Mouse (Mus musculus) thymus, postnatal 14 days (tissue): ENCODE results near the gene 3425401B19Rik.

Experiments used
- DNase-seq: peaks from one replicate; pipeline ENCODE4 v3.0.0; 2021

The 3425401B19Rik gene

DNA sequence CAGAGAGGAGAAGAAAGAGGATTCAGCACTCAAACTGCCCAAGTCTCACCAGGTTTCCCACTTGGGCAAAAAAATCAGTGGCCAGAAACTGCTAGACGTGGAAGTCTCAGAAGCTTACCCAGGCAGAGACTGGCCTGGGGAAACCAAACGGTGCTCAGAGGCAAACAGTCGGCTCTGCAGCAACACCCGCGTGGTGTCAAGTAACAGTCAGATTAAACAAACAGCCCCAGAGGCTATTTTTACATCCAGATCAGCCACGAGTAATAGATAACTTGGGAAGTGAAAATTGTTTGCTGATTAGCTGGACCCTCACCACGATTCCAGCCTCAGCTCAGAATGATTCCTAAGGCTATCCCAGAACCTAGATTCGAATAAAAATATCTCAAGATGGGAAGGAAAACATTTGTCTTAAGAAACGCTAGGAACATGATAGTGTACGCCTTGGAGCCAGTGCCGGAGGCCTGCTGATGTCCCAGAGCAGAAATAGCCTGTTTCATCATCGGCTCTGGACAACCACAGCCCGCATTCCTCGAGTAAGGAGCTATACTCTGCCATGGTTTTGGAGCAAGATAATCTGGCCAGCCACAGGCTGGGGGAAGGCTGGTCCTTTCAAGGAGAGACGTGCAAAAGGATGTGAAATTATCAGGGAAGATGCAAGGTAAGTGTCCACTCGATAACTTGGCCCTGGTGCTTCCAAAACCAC, at the start of gene 3425401B19Rik:
TSS of gene 3425401B19Rik (minus strand) at position 170 of the 703 bp plus-strand sequence.
- DNase-seq = no peak

GRCm38 (mm10) chr14:32732961-32733360, 47.9 kb upstream of the 3425401B19Rik start:
- DNase-seq = no peak

DNA sequence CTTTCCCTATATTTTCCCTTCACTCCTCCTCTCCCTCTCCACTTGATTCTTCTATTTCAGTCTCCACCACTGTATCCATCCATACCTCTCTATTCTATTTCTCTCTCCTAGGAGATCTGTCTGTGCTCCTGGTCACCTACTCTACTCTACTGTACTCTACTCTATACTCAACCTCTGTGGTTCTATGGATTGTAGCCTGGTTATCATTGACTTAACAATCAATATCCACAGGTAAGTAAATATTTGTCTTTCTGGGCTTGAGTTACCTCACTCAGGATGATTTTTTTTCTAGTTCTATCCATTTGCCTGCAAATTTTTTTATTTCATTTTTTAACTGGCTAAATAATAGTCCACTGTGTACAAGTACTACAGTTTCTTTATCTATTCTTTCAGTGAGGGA, 41.8 kb upstream of the 3425401B19Rik start:
- DNase-seq = no peak

GRCm38 (mm10) chr14:32721461-32721860, 36.4 kb upstream of the 3425401B19Rik start:
- DNase-seq = no peak

DNA sequence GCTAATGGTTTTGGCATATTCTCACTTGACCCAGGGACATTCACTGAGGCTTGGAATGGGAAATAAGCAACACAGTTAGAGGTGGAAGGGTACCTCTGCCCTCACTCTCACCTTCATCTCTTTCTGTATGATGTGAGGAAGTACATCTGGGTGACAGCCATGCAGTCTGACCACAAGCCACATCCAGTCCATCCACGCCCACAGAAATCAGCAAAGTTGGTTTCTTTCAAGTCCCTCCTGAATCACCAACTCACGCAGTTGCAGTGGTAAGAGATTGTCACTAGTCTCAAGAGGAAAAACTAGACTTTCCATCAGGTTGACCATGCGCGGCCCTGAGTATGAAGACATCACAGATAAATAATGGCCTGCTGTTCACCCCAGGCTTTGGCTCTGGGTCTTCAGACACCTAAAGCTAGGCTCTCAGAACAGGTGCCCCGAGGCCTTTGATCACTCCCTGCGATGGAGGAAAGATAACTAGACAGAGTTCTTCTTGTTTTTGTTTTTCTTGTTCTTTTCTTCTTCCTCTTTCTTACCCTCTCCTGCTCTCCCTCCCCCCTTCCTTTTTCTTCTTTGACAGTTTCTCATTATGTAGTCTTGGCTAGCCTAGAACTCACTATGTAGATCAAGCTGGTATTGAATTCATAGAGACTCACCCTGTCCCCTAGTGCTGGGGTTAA, 31.8 kb upstream of the 3425401B19Rik start:
- peak; percentile 6 for DNase-seq

DNA sequence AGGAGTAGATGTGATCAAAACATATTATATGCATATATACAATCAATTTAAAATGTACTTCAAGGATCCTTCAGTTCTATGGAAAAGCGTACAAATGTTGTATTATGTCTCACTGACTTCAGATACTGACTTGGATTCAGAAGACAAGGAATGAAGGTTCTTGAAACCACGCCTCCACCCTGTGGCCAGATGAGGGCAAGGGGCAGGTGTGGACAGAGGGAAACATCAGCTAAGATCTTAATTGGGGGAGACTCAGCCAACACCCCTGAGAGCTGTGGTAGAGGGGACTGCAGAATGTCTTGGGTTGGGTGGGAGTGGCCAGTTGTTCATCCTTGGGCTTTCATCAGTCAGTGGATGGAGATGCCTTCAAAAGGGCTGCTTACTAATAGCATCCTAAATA, 30.4 kb upstream of the 3425401B19Rik start:
- no peak for DNase-seq

DNA sequence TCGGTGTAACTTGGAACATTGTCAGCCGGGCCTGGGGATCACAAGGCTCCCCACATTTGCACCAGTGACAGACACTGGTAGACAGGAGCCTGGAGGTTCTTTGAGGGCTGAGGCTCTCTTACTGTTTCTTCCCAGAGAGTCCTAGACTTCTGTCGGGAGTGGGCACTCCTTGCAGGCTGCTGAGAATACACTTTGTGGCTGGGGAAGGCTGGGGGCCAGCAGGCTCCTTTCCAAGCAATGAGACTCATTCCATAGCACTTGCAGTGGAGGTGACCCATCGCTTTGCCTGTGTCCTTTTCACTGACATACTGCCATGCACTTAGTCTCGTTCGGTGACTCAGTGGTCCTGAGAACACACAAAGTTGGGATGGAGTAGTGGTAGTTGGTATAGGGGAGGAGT, 30.0 kb upstream of the 3425401B19Rik start:
- no peak for DNase-seq

- DNase-seq = no peak
Measured at GRCm38 (mm10) chr14:32709861-32710260, 24.8 kb upstream of the 3425401B19Rik start.

DNA sequence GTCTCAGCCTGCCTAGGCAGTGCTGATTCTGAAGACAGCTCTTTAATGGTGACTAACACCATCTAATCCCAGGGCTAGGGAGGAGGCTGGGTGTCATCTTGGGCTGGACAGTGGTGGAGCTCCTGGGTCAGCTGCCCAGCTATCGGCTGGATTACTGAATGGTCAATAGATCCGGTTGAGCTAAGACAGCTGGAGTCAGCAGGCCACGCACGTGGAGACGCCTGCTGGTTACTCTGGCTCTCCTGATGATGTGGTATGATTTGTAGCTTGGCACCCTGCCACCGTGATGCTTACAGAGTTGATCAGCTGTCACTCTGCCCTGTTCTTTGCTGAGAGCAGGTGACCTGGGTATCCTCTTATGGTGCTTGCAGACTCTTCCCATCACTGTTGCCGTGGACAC, 23.7 kb upstream of the 3425401B19Rik start:
- DNase-seq = no peak

DNA sequence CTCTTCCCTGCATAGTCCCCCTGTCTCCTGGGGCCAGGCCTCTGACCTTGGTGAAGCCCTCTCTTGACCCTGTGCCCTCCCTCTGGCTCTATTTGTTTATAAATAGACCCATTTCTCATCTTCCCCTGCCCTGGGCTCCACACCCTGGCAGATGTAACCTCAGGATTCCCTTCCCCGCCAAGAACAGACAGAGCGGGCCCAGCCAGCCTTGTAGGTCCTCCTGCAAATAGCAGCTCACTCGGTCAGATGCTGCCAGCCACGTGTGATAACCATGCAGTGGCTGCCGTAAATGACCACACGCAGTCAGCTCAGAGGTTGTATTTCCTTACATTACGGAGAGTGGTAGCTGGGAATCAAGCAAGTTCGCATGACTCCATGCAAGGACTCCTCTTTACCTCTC, 22.8 kb upstream of the 3425401B19Rik start:
- no peak for DNase-seq

GRCm38 (mm10) chr14:32700972-32701371, 15.9 kb upstream of the 3425401B19Rik start:
- no peak for DNase-seq

GRCm38 (mm10) chr14:32698556-32698955, 13.5 kb upstream of the 3425401B19Rik start:
- DNase-seq = no peak

DNA sequence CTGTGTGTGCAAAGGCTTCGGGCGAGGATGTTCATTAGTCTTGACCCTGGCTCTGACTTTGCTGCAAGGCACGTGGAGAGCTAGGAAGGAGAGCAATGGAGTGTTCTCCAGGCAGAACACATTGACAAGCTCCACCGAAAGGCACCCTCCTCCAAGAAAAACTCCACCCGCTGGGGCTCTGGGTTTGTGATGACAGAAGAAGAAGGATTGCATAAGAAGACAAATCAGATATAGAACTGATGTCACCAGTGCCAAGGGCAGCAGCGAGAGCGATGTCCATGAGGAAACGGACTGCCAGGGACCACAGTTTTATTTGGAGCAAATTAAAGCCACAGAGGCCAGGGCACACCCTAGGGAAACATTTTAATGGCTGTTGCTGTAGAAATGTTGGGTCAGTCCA, 12.7 kb upstream of the 3425401B19Rik start:
- no peak for DNase-seq

DNA sequence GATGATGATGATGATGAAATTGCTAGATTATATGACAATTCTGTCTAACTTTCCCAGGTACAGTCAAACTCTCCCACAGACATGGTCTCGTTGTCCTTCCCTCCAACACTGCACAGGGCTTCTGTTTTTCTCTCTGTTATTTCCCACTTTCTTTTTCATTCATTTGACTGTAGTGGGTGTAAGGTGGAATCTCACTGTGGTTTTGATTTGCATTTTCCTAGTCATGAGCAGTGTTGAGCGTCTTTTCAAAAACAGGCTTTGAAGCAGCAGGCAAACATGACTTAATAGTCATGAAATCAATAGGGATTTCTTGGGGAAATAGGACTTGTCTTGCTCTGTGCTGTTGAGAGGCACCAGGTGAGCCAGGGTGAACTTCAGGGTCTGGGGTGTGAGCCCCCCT, 11.3 kb upstream of the 3425401B19Rik start:
- DNase-seq = no peak

GRCm38 (mm10) chr14:32695906-32696305, 10.8 kb upstream of the 3425401B19Rik start:
- no peak for DNase-seq

DNA sequence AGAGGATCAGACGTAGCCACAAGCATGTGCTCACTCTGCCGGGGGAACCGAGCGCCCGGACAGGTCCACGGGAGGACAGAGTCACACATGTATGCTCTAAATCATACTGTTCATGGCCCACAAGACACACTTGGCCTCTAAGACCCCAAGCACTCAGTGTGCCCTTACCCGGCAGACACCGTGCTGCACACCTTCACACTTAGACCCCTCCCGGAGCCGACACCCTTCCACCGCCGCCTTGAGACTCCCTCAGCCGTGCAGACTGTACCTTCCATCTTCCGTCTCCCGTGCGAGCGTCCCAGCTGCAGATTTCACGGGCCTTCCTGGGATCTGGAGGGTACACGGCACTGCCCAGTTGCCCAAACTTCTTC, 373 bp downstream of the 3425401B19Rik start:
- DNase-seq = no peak

DNA sequence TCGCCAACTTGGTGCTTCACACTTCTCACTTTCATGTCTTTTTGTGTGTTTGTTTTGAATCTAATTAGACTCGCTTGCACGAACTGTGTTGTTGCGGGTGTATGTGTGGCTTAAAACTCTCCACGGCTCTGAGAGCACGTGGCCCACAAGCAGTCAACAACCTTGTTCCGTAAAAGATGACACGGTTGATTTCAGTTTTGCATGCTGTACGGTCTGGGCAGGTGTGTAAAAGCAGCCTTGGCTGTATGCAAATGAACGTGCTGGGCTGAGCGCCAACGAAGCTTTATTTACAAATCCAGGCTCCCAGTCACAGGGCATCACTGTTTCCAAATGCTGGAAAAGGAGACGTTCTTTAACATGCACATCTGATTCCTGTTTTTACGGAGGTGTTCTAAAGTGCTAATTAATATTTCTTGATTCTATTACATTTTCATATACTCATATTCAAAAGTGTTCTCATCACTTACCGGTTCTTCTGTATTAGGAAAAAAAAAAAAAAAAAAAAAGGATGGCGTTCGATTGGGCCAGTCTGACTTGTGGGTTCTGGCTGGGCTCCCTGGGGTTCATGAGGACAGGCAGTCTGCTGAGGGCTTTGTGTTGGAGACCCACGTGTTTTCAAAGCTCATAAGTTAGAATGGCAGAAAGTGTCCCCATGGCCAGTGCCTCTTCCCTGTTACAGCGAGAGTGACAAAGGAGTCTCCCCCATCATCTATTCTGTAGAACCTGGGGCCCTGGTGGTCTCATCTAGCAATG, 935 bp downstream of the 3425401B19Rik start:
- no peak for DNase-seq

DNA sequence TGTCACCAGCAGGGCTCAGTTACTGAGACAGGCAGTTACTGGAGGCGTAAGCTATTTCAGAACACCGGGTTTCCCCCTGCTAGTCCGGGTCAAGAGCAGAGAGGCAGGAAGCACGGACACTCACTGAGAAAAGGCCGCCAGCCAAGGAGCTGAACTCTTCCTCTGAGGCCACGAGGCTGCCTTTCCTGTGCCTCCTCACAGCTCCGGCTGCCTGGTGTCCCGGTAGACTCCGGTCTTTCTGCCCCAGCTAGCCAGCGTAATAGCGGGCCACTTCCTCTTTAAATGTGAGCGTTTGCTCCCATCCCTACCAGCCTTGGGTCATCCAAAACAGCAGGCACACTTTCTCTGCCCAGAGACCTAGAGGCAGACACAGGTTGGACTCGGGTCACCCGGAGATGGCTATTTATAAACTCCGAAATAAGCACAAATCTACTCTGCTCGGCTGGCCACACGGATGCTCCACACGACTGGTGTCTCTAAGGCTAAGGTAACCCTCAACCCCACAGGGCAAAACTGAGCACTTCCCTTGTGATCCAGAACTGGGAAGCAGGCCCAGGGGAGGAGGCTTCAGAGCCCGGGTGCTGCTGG, 1.7 kb downstream of the 3425401B19Rik start:
- no peak for DNase-seq

DNA sequence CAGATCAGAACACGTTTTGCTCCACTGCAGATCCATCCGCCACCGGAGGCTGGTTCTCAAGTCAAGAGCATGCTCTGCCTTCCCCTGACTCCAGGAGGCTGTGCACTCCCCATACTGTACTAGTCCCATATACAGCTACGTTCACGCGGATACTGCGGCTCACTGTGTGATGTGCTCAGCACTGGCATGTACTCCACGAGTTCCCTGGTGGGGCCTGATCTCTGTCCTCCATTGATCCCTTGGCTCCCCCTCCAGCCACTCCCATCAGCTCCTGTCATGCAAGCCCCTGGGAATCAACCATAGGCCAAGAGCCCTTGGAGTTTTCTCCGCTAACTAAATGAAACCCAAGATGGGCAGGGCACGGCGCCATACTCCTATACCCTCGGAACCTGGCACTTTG, 2.6 kb downstream of the 3425401B19Rik start:
- no peak for DNase-seq

- no peak for DNase-seq
Measured at GRCm38 (mm10) chr14:32681603-32682002, 3.5 kb downstream of the 3425401B19Rik start.

GRCm38 (mm10) chr14:32678565-32678964, 6.5 kb downstream of the 3425401B19Rik start:
- no peak for DNase-seq

GRCm38 (mm10) chr14:32673178-32673577, 11.9 kb downstream of the 3425401B19Rik start:
- DNase-seq = no peak

- DNase-seq = no peak
Measured at GRCm38 (mm10) chr14:32663099-32663498, 22.0 kb downstream of the 3425401B19Rik start.

DNA sequence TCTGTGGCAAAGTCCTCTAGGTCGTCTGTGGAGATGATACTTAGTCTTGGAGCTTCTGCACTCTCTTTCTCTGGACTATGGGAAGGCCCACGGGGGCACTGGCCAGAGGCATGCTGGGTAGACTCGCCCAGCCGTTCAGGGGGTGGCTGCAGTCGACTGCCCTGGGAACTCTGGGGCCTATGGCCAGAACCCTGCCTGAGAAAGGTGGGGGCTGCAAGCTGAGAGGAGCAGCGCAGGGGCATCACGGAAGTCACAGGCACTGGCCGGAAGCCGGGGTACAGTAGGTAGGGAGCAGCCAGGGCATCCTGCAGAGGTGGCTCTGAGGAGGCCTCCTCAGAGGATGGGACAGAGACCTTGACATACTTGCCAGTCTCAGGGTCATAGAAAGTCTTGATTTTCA, 25.3 kb downstream of the 3425401B19Rik start:
- DNase-seq = no peak
